Mouse (Mus musculus): ENCODE measurements around the gene Prrt1. TPM values are rescaled to one million over a fixed set of nuclear protein-coding genes. Genes with fewer than 3 reads are reported as not detected.

Gene Prrt1
- polyA plus RNA-seq, 2 experiments: 0.04 TPM; not detected in 1

- Histone ChIP-seq H3K27ac (peak overlapping the region; percentile 8), H3K4me3 (ENCODE audit: insufficient read depth in 1 of 2, low read depth in 2 of 2, low read length in 2 of 2) (no peak overlapping the region), H3K9ac (replicated peaks) (no peak overlapping the region; the same call in 1 of the 2 replicates), H3K9me3 (ENCODE audit: control insufficient read depth, low read length) (no peaks in the 10 kb centered on the region), H3K4me2 (ENCODE audit: low read depth) (no peak overlapping the region), H3K36me3 (replicated peaks; ENCODE audit: control insufficient read depth, insufficient read depth, low read depth) (peaks cover 3% of the 10 kb centered on the region; the same call in 1 of the 2 replicates), H3K27me3 (ENCODE audit: control insufficient read depth, insufficient read depth, low read length) (no peaks in the 10 kb centered on the region), H3K4me1 (replicated peaks; ENCODE audit: control insufficient read depth in 2 of 2, insufficient read depth in 2 of 2, low read length in 1 of 2) (no peaks in the 10 kb centered on the region; a peak in 1 of 4 replicates)
- 31% methylated on average over 11 of the region's 11 CpGs for WGBS (ENCODE audit: insufficient replicate concordance)
- peak; percentile 73 for ATAC-seq (ENCODE audit: insufficient read depth)
- TF ChIP-seq CTCF (IDR thresholded peaks at IDR 0.05; ENCODE audit: low read depth): no peak
- peak; percentile 84 for TF ChIP-seq EP300 (IDR thresholded peaks at IDR 0.05; ENCODE audit: low read depth)
- DNase-seq (ENCODE audit: low read depth in 3 of 3, low spot score in 3 of 3): no peak
Observed at GRCm38 (mm10) chr17:34613054-34613645, 16.2 kb upstream of the Prrt1 start.

GRCm38 (mm10) chr17:34613830-34614229 is 15.5 kb upstream of the Prrt1 start:
- TF ChIP-seq CTCF (IDR thresholded peaks at IDR 0.05; ENCODE audit: low read depth) (no peak), EP300 (IDR thresholded peaks at IDR 0.05; ENCODE audit: low read depth) (no peak)
- peaks cover 3% of the 10 kb centered on the region; the same call in 1 of the 2 replicates for H3K36me3 ChIP-seq (replicated peaks; ENCODE audit: control insufficient read depth, insufficient read depth, low read depth)
- H3K4me2 ChIP-seq (ENCODE audit: low read depth): no peak overlapping the region
- DNase-seq (ENCODE audit: low read depth in 3 of 3, low spot score in 3 of 3) (no peak), ATAC-seq (ENCODE audit: insufficient read depth) (no peak)
- no peak overlapping the region; the same call in 1 of the 2 replicates for H3K9ac ChIP-seq (replicated peaks)
- no peaks in the 10 kb centered on the region for H3K9me3 ChIP-seq (ENCODE audit: control insufficient read depth, low read length)
- H3K4me1 ChIP-seq (replicated peaks; ENCODE audit: control insufficient read depth in 2 of 2, insufficient read depth in 2 of 2, low read length in 1 of 2): no peaks in the 10 kb centered on the region; a peak in 1 of 4 replicates
- no peaks in the 10 kb centered on the region for H3K27me3 ChIP-seq (ENCODE audit: control insufficient read depth, insufficient read depth, low read length)
- WGBS (ENCODE audit: insufficient replicate concordance): 80% methylated on average over 10 of the region's 10 CpGs
- peak overlapping the region; percentile 8; the same call in 1 of the 2 replicates for H3K27ac ChIP-seq
- no peak overlapping the region for H3K4me3 ChIP-seq (ENCODE audit: insufficient read depth in 1 of 2, low read depth in 2 of 2, low read length in 2 of 2)

- Histone ChIP-seq H3K27ac (no peak within 1 kb of the TSS), H3K4me2 (ENCODE audit: low read depth) (no peak within 1 kb of the TSS), H3K4me1 (replicated peaks; ENCODE audit: control insufficient read depth in 2 of 2, insufficient read depth in 2 of 2, low read length in 1 of 2) (no peaks in the 10 kb centered on the region; a peak in 1 of 4 replicates), H3K27me3 (ENCODE audit: control insufficient read depth, insufficient read depth, low read length) (no peaks in the 10 kb centered on the region), H3K4me3 (ENCODE audit: insufficient read depth in 1 of 2, low read depth in 2 of 2, low read length in 2 of 2) (no peak within 1 kb of the TSS), H3K36me3 (replicated peaks; ENCODE audit: control insufficient read depth, insufficient read depth, low read depth) (peaks cover 3% of the 10 kb centered on the region; the same call in 1 of the 2 replicates), H3K9ac (replicated peaks) (no peak within 1 kb of the TSS), H3K9me3 (ENCODE audit: control insufficient read depth, low read length) (no peaks in the 10 kb centered on the region)
- 72% methylated on average over 6 of the region's 6 CpGs for WGBS (ENCODE audit: insufficient replicate concordance)
- TF ChIP-seq EP300 (IDR thresholded peaks at IDR 0.05; ENCODE audit: low read depth) (no peak), CTCF (IDR thresholded peaks at IDR 0.05; ENCODE audit: low read depth) (no peak)
- no peak for ATAC-seq (ENCODE audit: insufficient read depth)
- no peak for DNase-seq (ENCODE audit: low read depth in 3 of 3, low spot score in 3 of 3)
Observed at GRCm38 (mm10) chr17:34615871-34616270, 13.5 kb upstream of the Prrt1 start, which contains the start of gene Egfl8. Gene Egfl8 (minus strand): TSS chr17:34615971.

GRCm38 (mm10) chr17:34618999-34619398 is 10.3 kb upstream of the Prrt1 start:
- Histone ChIP-seq H3K27ac (no peak overlapping the region), H3K4me1 (replicated peaks; ENCODE audit: control insufficient read depth in 2 of 2, insufficient read depth in 2 of 2, low read length in 1 of 2) (peaks cover 4% of the 10 kb centered on the region in 2 experiments; a peak in 2 of 4 replicates), H3K27me3 (ENCODE audit: control insufficient read depth, insufficient read depth, low read length) (no peaks in the 10 kb centered on the region), H3K4me2 (ENCODE audit: low read depth) (no peak overlapping the region), H3K4me3 (ENCODE audit: insufficient read depth in 1 of 2, low read depth in 2 of 2, low read length in 2 of 2) (no peak overlapping the region), H3K9ac (replicated peaks) (no peak overlapping the region), H3K9me3 (ENCODE audit: control insufficient read depth, low read length) (no peaks in the 10 kb centered on the region), H3K36me3 (replicated peaks; ENCODE audit: control insufficient read depth, insufficient read depth, low read depth) (no peaks in the 10 kb centered on the region; the same call in 1 of the 2 replicates)
- peak; percentile 96 for TF ChIP-seq CTCF (IDR thresholded peaks at IDR 0.05; ENCODE audit: low read depth)
- TF ChIP-seq EP300 (IDR thresholded peaks at IDR 0.05; ENCODE audit: low read depth): no peak; the same call in 1 of the 2 replicates
- ATAC-seq (ENCODE audit: insufficient read depth) (peak; percentile 50), DNase-seq (ENCODE audit: low read depth in 3 of 3, low spot score in 3 of 3) (peak; percentile 59 to 69 (median 68))
- WGBS (ENCODE audit: insufficient replicate concordance): 4% methylated on average over 6 of the region's 6 CpGs

GRCm38 (mm10) chr17:34621006-34621405 is 8.3 kb upstream of the Prrt1 start:
- Histone ChIP-seq H3K36me3 (replicated peaks; ENCODE audit: control insufficient read depth, insufficient read depth, low read depth) (no peaks in the 10 kb centered on the region; the same call in 1 of the 2 replicates), H3K4me2 (ENCODE audit: low read depth) (no peak overlapping the region), H3K9ac (replicated peaks) (no peak overlapping the region), H3K4me3 (ENCODE audit: insufficient read depth in 1 of 2, low read depth in 2 of 2, low read length in 2 of 2) (no peak overlapping the region), H3K27me3 (ENCODE audit: control insufficient read depth, insufficient read depth, low read length) (no peaks in the 10 kb centered on the region), H3K9me3 (ENCODE audit: control insufficient read depth, low read length) (no peaks in the 10 kb centered on the region), H3K27ac (no peak overlapping the region), H3K4me1 (replicated peaks; ENCODE audit: control insufficient read depth in 2 of 2, insufficient read depth in 2 of 2, low read length in 1 of 2) (peaks cover 4% of the 10 kb centered on the region in 2 experiments; a peak in 3 of 4 replicates)
- ATAC-seq (ENCODE audit: insufficient read depth): no peak
- TF ChIP-seq EP300 (IDR thresholded peaks at IDR 0.05; ENCODE audit: low read depth) (no peak), CTCF (IDR thresholded peaks at IDR 0.05; ENCODE audit: low read depth) (no peak)
- 78% methylated on average over 8 of the region's 8 CpGs for WGBS (ENCODE audit: insufficient replicate concordance)
- DNase-seq (ENCODE audit: low read depth in 3 of 3, low spot score in 3 of 3): no peak
